Mouse (Mus musculus) mouse trophoblast stem cell (cell line): ENCODE results near the gene Tnfrsf13b.
"Not testable (repeated sequence)": the region's sequence is repeated elsewhere in the genome, so short reads cannot be mapped to it uniquely, and the experiment has no call there.

Source experiments
- in situ Hi-C, 2 experiments: fragments of 300-500 bp; cut with MseI, MboI; formaldehyde crosslinking; loops; 2 replicates in 1 of 2; 3 replicates in 1 of 2; pipeline ENCODE4 v1.15.1; 2025

Gene Tnfrsf13b

GRCm38 (mm10) chr11:61170184-61170583 is 43.6 kb downstream of the Tnfrsf13b start:
- in situ Hi-C loops, result no loop called here

DNA sequence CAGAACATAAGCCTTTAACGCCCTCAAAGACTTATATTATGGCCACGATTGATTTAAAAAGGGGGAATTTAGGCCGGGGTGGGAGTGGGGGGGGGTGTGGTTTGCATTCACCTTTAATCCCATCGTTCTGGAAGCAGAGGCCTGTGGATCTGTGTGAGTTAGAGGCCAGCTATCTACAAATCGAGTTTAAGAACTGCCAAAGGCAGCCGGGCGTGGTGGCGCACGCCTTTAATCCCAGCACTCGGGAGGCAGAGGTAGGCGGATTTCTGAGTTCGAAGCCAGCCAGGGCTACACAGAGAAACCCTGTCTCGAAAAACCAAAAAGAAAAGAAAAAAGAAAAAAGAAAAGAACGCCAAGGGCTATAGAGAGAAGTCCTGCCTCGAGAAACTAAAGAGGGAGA is 46.9 kb downstream of the Tnfrsf13b start:
- in situ Hi-C loops, result not testable (repeated sequence)

- in situ Hi-C loops, result no loop called here
Measured at GRCm38 (mm10) chr11:61174291-61174820, 47.8 kb downstream of the Tnfrsf13b start.

GRCm38 (mm10) chr11:61174821-61175658 is 48.5 kb downstream of the Tnfrsf13b start, which contains the start of gene Usp22:
Usp22 (minus strand) TSS chr11:61175055.
- in situ Hi-C loops, result no loop called here

DNA sequence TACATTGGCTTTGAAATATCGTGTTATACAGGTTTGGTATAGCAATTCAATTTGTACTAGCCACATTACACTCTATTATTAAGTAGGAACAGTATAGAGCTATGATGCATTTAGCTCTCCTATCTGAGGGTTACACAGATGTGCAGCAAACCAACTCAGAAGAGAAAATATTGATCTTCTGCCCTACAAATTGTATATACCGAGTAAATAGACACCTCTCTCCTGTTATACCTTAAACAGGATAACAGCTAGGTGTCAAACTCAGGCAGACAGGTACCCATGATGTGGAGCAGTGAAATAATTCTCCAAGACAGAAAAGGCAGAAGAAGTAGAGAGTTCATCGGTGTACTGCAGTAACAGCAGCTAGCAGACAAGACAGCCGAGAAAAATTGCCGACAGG is 49.2 kb downstream of the Tnfrsf13b start:
- in situ Hi-C loops, result no loop called here

DNA sequence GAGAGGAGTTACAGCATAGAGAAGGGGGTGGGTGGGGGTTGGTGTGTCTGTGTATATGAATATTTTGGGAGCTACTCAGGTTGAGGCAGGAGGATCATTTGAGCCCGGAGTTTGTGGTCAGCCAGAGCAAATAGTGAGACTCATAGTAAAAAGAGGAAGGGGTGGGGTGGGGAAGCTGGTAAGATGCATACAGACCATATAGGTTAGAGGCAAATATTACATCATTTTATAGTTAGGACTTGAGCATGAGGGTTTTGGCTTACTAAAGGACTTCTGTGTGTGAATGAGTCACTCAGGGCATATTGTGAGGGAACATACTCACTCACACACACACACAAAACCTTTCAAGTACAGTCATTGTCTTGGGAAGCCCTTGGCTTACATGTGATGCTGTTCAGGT is 49.8 kb downstream of the Tnfrsf13b start:
- in situ Hi-C loops, result no loop called here

DNA sequence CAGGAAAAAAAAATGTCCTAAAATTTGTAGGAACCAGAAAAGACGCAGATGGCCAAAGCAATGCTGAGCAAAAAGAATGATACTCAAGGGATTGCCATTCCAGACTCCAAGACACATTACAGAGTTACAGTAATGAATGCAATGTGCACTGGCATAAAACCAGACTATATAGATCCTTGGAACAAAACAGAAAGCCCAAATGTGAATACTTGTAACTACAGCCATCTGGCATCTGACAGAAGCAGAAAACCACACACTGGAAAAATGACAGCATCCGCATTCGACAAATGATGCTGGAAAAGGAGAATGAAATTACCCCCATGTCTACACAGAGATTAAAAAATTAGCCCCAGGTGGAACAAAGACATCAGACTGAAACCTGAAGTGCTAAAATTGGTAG is 53.8 kb downstream of the Tnfrsf13b start:
- in situ Hi-C loops, result no loop called here

DNA sequence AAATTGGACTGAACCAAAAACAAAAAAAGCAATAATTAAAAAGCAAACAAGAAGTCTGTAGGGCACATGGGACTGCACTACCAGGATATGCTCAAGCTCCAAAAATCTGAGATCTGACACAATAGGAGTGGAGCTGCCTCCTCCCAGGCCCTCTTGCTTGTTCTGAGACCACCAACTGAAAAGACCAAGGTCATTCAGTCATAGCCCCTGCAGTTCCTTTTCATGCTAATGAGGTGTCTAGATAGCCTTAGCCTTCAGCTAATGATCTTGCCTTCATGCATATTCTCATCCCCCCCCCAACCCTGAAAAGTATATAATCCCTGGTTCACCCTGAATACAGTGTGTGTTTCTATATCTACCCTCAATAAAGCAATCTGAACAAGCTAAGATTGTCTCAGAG is 55.1 kb downstream of the Tnfrsf13b start:
- in situ Hi-C loops, result no loop called here

- in situ Hi-C loops, result no loop called here
Measured at GRCm38 (mm10) chr11:61183820-61184219, 57.3 kb downstream of the Tnfrsf13b start.

- in situ Hi-C loops, result no loop called here
Measured at GRCm38 (mm10) chr11:61190776-61191175, 64.2 kb downstream of the Tnfrsf13b start.

GRCm38 (mm10) chr11:61192123-61192522 is 65.6 kb downstream of the Tnfrsf13b start:
- in situ Hi-C loops, result not testable (repeated sequence)

DNA sequence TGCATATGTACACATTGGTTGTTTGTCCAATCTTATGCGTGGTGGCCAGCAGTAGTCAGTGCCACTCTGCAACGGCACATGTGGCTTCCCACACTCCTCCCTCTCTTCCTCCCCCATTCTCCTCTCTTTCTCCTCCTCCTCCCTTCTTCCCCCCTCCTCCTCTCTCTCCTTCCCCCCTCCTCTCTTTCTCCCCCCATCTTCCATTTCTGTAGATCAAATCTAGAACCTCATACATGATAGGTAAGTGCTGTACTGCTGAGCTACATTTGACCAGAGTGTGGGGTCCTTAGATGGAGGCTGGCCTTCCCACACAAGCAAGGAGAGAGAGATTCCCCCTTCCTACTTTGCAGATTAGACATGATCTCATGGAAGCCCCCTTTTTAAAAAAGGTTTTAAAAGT is 66.2 kb downstream of the Tnfrsf13b start:
- in situ Hi-C loops, result no loop called here

DNA sequence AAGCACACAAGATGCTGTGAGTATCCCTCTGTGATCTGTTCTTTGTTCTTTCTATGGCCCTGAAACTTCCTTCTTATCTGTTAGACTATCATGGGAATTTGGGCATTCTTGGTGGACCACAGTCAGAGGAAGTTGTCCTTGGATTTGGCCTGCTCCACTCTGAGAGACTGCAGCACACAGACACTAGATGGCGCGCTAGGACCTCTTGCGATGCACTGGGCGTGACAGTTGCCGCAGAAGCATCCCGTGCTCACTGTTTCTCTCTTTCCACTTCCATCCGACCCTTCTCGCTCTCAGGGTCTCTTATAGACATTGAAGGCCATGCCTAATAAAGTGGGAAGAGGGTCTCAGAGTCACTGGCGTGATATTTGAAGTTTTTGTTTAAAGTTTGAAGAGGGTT is 66.8 kb downstream of the Tnfrsf13b start:
- in situ Hi-C loops, result no loop called here

DNA sequence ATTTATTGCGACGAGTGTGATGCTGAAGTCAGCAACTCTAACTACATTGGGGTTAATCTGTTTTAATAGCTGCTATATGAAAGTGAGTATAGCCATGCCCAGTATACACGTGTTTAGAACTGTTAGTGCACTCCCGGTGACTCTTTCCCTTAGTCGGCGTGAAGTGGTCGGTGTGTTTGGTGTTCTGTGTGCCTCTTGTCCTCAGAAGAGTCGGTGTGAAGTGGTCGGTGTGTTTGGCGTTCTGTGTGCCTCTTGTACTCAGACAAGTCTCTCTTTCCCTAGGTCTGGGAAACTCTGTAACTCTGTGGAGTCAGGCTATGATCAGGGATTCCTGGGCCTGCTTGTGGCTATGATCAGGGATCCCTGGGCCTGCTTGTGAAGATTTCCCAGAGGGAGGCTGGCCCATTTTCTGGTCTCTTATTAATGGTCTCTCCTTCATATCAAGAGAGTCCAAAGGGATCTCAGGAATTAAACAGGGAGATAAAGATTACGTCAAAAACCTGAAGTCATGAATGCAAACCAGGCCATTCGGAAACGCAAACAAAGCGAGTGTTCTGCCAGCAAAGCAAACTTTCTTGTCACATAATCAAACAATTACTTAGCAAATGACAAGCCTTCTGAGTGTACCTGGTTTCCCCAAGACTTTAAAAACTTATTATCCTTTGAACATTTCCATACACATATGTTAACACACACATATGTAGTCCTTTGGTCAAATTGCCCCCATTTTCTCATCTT is 70.2 kb downstream of the Tnfrsf13b start:
- in situ Hi-C loops, result no loop called here

DNA sequence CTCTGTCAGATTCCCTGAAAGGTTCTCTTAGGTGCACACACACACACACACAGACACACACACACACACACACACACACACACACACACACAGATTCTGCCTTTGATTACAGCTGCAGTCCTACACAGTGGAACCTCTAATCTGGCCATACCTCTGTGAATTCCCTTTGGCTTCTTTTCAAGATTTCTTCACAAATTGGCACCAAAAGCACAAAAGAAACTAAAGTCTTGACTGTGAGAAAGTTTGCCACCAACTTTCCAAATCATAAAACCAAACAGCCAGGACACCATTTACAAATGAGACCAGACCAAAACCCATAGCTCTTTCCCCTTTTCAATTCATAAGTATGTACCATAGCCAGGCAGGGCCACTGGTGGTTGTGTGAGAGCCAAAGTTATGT is 71.4 kb downstream of the Tnfrsf13b start:
- in situ Hi-C loops, result no loop called here
